Mouse (Mus musculus) heart, embryonic 14.5 days (tissue): ENCODE measurements around the gene Shpk. TPM values are rescaled to one million over a fixed set of nuclear protein-coding genes. Genes with fewer than 3 reads are reported as not detected.

Experiments
- ATAC-seq: fragments of 200-750 bp; cut with Nextera tagmentation; 2 replicates; pipeline ENCODE4 v1.8.0; 2017; ENCODE audit warnings: low read depth, moderate TSS enrichment; ENCODE audit not compliant: insufficient number of reproducible peaks, insufficient read depth, low FRiP score
- H3K27ac ChIP-seq, 2 experiments: fragments of 200-500 bp in 1 of 2; fragments of 300-500 bp in 1 of 2; sonication (generic) in 1 of 2; replicated peaks in 1 of 2; 2 replicates each; pipeline ENCODE4 v1.5.1; 2012 to 2014; ENCODE audit warnings: low read depth in 2 of 2, low read length in 2 of 2, control low read depth in 1 of 2, mild to moderate bottlenecking in 1 of 2, mixed read lengths in 1 of 2; ENCODE audit not compliant: control insufficient read depth in 1 of 2, insufficient read depth in 1 of 2
- H3K27me3 ChIP-seq: fragments of 300-500 bp; sonication (generic); 2 replicates; pipeline ENCODE4 v1.6.1; 2014; ENCODE audit warnings: mild to moderate bottlenecking, low read length, control low read depth; ENCODE audit not compliant: control insufficient read depth, insufficient read depth
- H3K36me3 ChIP-seq: fragments of 300-500 bp; sonication (generic); 2 replicates; pipeline ENCODE4 v1.6.1; 2014; ENCODE audit warnings: mild to moderate bottlenecking, control low read depth, low read length, mixed read lengths; ENCODE audit not compliant: control insufficient read depth, insufficient read depth
- H3K4me1 ChIP-seq, 2 experiments: fragments of 200-500 bp in 1 of 2; fragments of 300-500 bp in 1 of 2; sonication (generic) in 1 of 2; 2 replicates each; pipeline ENCODE4 v1.6.1; 2012 to 2014; ENCODE audit warnings: low read length in 2 of 2, control low read depth in 1 of 2, mixed read lengths in 1 of 2; ENCODE audit not compliant: control insufficient read depth in 2 of 2, insufficient read depth in 2 of 2
- H3K4me2 ChIP-seq: fragments of 300-500 bp; sonication (generic); 2 replicates; pipeline ENCODE4 v1.6.1; 2014; ENCODE audit warnings: mild to moderate bottlenecking, low read length
- H3K4me3 ChIP-seq, 2 experiments: fragments of 200-500 bp in 1 of 2; fragments of 300-500 bp in 1 of 2; sonication (generic) in 1 of 2; 2 replicates each; pipeline ENCODE4 v1.5.1; 2012 to 2014; ENCODE audit warnings: low read length in 2 of 2, mild to moderate bottlenecking in 2 of 2, control low read depth in 1 of 2, low read depth in 1 of 2, moderate library complexity in 1 of 2; ENCODE audit not compliant: control insufficient read depth in 1 of 2, insufficient read depth in 1 of 2
- H3K9ac ChIP-seq: fragments of 300-500 bp; sonication (generic); 2 replicates; pipeline ENCODE4 v1.6.1; 2014; ENCODE audit warnings: mild to moderate bottlenecking, low read length
- H3K9me3 ChIP-seq: fragments of 300-500 bp; sonication (generic); 2 replicates; pipeline ENCODE4 v1.6.1; 2016; ENCODE audit warnings: low read length, control low read depth; ENCODE audit not compliant: control insufficient read depth
- WGBS: fragments of 180-500 bp; shearing (Covaris S2); extraction: QIAGEN DNeasy Blood & Tissue Kit; methylation state at CpG from one replicate; pipeline ENCODE4 v1.1.7; 2014; 5-methylcytosine and 5-hydroxymethylcytosine counted together
- polyA plus RNA-seq: library from polyadenylated mRNA; unstranded; fragments of >200 nt; fragmentation: Nextera tagmentation; extraction: Ambion mirVana; gene quantifications from 2 replicates; pipeline ENCODE4 v1.2.1, GENCODE M21; 2014

Gene Shpk
- polyA plus RNA-seq, 1 experiment from 2014 or later: 0.41 TPM

DNA sequence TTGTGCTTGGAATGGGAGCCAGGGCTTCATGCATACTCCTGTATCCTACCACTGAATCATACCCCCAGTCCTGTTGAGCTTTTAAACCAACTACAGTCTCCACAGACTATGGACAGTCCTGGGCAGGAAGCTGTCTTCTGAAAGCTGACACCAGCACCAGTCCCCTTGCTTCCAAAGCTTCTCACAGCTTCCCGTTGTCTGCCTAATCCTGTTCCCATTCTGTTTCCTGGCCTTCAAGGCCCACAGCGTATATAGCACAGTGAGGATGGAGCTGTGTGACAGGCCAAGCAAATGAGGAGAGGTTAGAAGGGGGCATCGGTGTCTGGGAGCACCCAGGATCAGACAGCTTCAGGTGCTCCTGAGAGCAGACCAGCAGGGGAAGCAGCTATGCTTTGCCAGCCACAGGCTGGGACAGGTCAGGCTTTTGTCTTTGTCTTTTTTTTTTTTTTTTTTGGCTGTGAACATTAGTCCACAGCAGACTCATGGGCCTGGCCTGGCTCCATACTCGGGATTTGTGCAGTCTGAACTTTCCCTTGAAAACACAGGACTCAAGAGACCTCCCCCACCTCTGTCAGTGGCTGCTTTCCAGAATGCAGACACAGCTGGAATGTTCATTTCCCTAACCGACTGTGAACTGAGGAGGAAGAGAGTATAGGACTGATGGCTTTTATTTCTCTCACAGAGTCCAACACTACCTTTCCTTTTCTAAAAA is 36.9 kb downstream of the Shpk start:
- WGBS: 29% methylated on average over 5 of the region's 5 CpGs
- Histone ChIP-seq H3K4me2 (no peak overlapping the region), H3K36me3 (no peaks in the 10 kb centered on the region), H3K9me3 (no peaks in the 10 kb centered on the region), H3K9ac (no peak overlapping the region), H3K27me3 (no peaks in the 10 kb centered on the region; the same call in 1 of the 2 replicates), H3K27ac (peak overlapping the region; percentile 65 to 79), H3K4me3 (no peak overlapping the region), H3K4me1 (peaks cover 4 to 5% of the 10 kb centered on the region in 2 experiments)
- peak; percentile 68 for ATAC-seq

DNA sequence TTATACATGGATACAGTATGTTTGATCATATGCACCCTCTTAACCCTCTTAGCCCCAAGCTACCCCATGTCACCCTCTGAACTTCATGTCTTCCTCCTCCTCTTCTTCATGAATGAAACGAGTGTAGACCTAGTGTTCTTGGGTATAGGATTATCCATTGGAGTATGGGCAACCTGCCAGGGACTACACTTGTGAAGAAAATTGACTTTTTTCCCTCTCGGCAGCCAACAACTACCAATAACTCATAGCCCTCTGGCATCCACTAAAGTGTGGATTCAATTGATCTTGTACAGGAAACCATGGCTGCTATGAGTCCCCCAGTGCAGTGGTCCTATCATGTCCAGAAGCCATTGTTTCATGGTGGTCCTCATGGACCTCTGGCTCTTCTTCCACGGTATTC is 37.5 kb downstream of the Shpk start:
- Histone ChIP-seq H3K4me1 (peaks cover 4 to 5% of the 10 kb centered on the region in 2 experiments), H3K4me2 (no peak overlapping the region), H3K27ac (peak overlapping the region in 1 of 2 experiments; percentile 28; a peak in 1 of 4 replicates), H3K9me3 (no peaks in the 10 kb centered on the region), H3K36me3 (no peaks in the 10 kb centered on the region), H3K4me3 (no peak overlapping the region), H3K27me3 (no peaks in the 10 kb centered on the region; the same call in 1 of the 2 replicates), H3K9ac (no peak overlapping the region)
- 75% methylated on average over 3 of the region's 3 CpGs for WGBS
- ATAC-seq: no peak

DNA sequence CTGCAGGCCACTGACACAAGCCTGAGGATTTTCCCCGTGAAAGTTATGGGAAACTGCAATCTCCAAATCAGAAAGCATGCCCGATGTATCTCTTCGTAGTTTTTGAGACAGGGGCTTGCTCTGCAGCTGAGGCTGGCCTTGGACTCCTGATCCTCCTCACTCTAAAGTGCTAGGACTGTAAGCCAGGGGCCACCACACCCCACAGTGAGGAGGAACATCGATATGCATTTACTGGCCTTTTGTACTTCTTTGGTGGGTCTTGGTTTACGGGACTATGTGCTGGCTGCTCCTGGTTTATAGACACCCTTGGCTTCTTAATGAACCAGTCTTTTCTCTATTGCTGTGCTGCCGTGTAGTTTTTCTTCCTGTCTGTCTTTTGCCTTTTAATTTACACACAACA is 42.9 kb downstream of the Shpk start:
- Histone ChIP-seq H3K9me3 (no peaks in the 10 kb centered on the region), H3K36me3 (no peaks in the 10 kb centered on the region), H3K4me2 (no peak overlapping the region), H3K27me3 (no peaks in the 10 kb centered on the region; the same call in 1 of the 2 replicates), H3K9ac (no peak overlapping the region), H3K4me3 (no peak overlapping the region), H3K4me1 (no peaks in the 10 kb centered on the region), H3K27ac (no peak overlapping the region)
- ATAC-seq: no peak
- 79% methylated on average over 6 of the region's 6 CpGs for WGBS

DNA sequence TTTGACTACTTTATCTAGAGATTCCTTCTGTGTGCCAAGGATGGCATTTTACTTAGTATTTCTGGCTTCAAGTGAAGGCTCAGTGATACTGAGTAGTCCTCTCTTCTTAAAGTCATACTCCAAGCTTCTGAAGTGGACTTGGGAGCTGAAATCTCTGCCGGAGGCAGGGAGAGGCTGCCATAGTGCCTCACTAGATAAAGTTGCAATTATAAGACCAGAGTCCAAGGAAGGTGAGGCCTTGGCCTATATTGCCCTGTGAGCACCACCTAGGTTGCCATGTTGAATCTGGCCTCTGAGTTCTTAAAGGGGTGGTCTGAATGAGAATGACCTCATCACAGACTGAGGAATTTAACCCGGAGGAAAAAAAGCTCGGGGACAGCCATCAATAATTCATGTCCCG is 43.5 kb downstream of the Shpk start:
- Histone ChIP-seq H3K27ac (no peak overlapping the region), H3K4me1 (no peaks in the 10 kb centered on the region), H3K9me3 (no peaks in the 10 kb centered on the region), H3K36me3 (no peaks in the 10 kb centered on the region), H3K27me3 (no peaks in the 10 kb centered on the region; the same call in 1 of the 2 replicates), H3K4me2 (no peak overlapping the region), H3K9ac (no peak overlapping the region), H3K4me3 (no peak overlapping the region)
- WGBS: 92% methylated on average over 4 of the region's 4 CpGs
- no peak for ATAC-seq

DNA sequence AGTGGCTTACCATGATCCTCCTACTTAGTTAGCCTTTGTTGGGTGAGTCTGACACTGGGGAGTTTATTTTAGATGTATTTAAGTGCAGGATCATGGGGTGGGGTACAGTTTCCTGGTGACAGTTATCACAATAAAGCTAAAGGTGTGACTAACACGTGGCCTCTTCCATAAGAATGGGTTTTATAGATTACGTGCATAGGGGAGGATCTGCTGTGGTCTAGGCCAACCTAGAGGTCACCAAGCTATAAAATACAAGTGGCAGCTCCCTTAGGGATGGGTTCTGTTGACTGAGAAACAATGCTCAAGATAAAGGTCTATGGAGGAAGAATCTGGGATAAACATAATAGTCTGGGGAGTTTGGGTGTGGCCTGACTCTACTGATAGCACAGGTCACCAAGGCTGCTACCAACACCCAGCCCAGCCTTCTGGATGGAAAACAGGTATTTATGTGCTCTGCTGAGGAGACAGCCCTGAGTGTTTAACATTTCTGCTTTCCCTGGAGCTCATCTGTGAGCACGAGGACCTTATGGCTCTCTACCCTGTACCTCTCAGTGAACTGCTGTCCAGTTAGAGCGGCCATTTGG is 58.2 kb downstream of the Shpk start:
- H3K4me3 ChIP-seq: no peak overlapping the region
- ATAC-seq: no peak
- H3K9me3 ChIP-seq: no peaks in the 10 kb centered on the region
- H3K9ac ChIP-seq: no peak overlapping the region
- no peaks in the 10 kb centered on the region for H3K36me3 ChIP-seq
- no peaks in the 10 kb centered on the region for H3K27me3 ChIP-seq
- H3K4me1 ChIP-seq: no peaks in the 10 kb centered on the region
- 63% methylated on average over 4 of the region's 4 CpGs for WGBS
- H3K4me2 ChIP-seq: no peak overlapping the region
- H3K27ac ChIP-seq: no peak overlapping the region

DNA sequence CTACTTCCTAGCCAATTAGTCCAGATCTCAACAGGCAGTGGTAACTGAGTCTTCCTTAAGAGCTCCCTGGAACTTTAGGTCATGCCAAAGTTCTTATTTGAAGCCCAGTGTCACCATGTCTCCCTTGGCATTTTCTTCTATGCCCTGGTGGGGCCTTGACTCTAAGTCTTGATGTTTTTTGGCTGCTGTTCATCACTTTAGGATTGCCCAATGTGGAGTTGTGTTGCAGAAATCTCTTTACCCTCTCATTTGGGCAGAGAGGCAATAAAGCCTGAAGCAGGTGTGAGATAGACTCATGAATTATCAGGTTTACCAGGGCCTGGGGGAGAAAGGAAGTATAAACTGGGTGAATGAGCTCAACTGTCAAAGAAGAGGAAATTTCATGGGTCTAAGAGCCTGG is 59.4 kb downstream of the Shpk start:
- Histone ChIP-seq H3K36me3 (no peaks in the 10 kb centered on the region), H3K4me1 (no peaks in the 10 kb centered on the region), H3K27me3 (no peaks in the 10 kb centered on the region), H3K4me3 (no peak overlapping the region), H3K9ac (no peak overlapping the region), H3K4me2 (no peak overlapping the region), H3K27ac (no peak overlapping the region), H3K9me3 (no peaks in the 10 kb centered on the region)
- ATAC-seq: no peak

DNA sequence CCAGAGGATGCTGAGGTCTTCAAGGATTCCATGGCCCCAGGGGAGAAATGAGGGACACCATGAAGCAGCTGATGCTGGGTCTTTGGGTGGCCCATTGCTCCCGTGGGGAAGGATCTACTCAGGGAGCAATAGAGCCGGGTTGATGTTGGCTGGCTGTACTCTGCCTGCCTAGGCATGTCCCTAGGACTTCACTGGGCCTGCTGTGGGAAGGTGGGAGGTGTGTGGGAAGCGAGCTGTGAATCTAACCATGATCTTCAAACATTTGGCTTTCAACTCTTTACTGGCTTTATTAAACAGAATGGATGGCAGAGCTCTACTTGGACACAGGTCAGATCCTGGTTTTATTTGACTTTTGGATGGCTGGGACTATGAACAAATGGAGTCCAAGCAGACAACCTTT is 61.2 kb downstream of the Shpk start:
- Histone ChIP-seq H3K27me3 (no peaks in the 10 kb centered on the region), H3K4me1 (no peaks in the 10 kb centered on the region), H3K4me3 (no peak overlapping the region), H3K36me3 (no peaks in the 10 kb centered on the region), H3K9me3 (no peaks in the 10 kb centered on the region), H3K4me2 (no peak overlapping the region), H3K27ac (no peak overlapping the region), H3K9ac (no peak overlapping the region)
- no peak for ATAC-seq
- WGBS: 63% methylated on average over 3 of the region's 3 CpGs

DNA sequence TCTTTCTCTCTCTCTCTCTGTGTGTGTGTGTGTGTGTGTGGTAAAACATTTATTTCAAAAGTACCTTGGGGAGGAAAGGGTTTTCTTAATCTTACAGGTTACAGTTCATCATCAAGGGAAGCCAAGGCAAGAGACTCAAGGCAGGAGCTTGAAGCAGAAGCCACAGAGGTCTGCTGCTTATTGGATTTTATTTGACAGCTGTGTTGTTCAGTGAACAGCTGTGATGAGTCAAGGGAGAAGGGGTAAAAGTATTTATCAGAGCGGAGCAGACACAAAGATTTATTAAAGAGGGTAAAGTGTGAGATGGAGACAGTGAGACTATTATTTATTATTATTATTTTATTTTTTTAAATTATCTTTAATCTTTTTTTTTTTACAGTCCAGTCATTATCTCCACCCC is 62.1 kb downstream of the Shpk start:
- Histone ChIP-seq H3K9ac (no peak overlapping the region), H3K4me3 (no peak overlapping the region), H3K36me3 (no peaks in the 10 kb centered on the region), H3K27ac (no peak overlapping the region), H3K4me1 (no peaks in the 10 kb centered on the region), H3K9me3 (no peaks in the 10 kb centered on the region), H3K27me3 (no peaks in the 10 kb centered on the region), H3K4me2 (no peak overlapping the region)
- whole genome bisulfite sequencing: 67% methylated on average over 1 of the region's 1 CpGs
- no peak for ATAC-seq
